Mouse (Mus musculus) bone marrow, adult 2 months (tissue): Measurements from ENCODE around the gene Cacna2d4.

Experiments
- CTCF ChIP-seq: fragments of 200-500 bp; IDR thresholded peaks from 2 replicates; pipeline ENCODE4 v1.5.1; 2011; ENCODE audit warnings: low read length, control low read depth; ENCODE audit not compliant: control insufficient read depth, insufficient read depth
- POLR2A ChIP-seq: fragments of 200-500 bp; IDR thresholded peaks from 2 replicates; pipeline ENCODE4 v1.6.1; 2011; ENCODE audit warnings: low read depth, mild to moderate bottlenecking, control low read depth, low read length, borderline replicate concordance; ENCODE audit not compliant: control insufficient read depth

DNA sequence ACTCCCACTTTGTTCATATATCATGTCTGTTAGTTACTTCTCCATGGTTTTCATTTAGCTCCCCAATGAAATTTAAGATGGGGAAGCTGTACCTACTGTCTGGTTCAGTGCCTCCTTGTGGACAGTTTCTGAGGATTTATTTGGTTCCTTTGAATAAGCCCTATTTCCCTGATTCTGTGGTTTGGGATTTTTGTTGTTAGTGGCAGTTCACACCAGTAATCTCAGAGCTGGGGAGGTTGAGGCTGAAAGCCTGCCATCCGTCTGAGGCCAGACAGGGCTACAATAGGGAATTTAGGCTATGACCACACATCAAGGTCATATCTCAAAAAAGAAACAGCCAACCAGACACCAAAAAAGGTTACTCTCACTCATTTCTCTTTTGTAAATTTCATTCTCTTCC is 142.3 kb downstream of the Cacna2d4 start:
- TF ChIP-seq POLR2A (no peak), CTCF (no peak)
